Mouse (Mus musculus) embryonic facial prominence, embryonic 14.5 days (tissue): ENCODE data around the gene Nr2e3. TPM values are rescaled to one million over a fixed set of nuclear protein-coding genes. Genes with fewer than 3 reads are reported as not detected.

Experiments
- ATAC-seq: fragments of 200-750 bp; cut with Nextera tagmentation; 2 replicates; pipeline ENCODE4 v1.8.0; 2017; ENCODE audit warnings: low read depth, moderate number of reproducible peaks, moderate TSS enrichment
- DNase-seq: peaks from one replicate; pipeline ENCODE4 v3.0.0-alpha.2; 2015; ENCODE audit warnings: low spot score
- H3K27ac ChIP-seq: fragments of 300-500 bp; sonication (generic); replicated peaks from 2 replicates; pipeline ENCODE4 v1.5.1; 2014; ENCODE audit warnings: low read depth, mild to moderate bottlenecking, low read length, moderate library complexity
- H3K27me3 ChIP-seq: fragments of 300-500 bp; sonication (generic); replicated peaks from 2 replicates; pipeline ENCODE4 v1.6.1; 2014; ENCODE audit warnings: low read length; ENCODE audit not compliant: control insufficient read depth, insufficient read depth
- H3K36me3 ChIP-seq: fragments of 300-500 bp; sonication (generic); 2 replicates; pipeline ENCODE4 v1.6.1; 2014; ENCODE audit warnings: low read length, mixed read lengths; ENCODE audit not compliant: control insufficient read depth, insufficient read depth
- H3K4me1 ChIP-seq: fragments of 300-500 bp; sonication (generic); 2 replicates; pipeline ENCODE4 v1.6.1; 2014; ENCODE audit warnings: antibody characterized with exemption, low read length; ENCODE audit not compliant: control insufficient read depth, insufficient read depth
- H3K4me2 ChIP-seq: fragments of 300-500 bp; sonication (generic); 2 replicates; pipeline ENCODE4 v1.6.1; 2014; ENCODE audit warnings: low read depth, mild to moderate bottlenecking, low read length, moderate library complexity, mixed read lengths
- H3K4me3 ChIP-seq: fragments of 300-500 bp; sonication (generic); 2 replicates; pipeline ENCODE4 v1.5.1; 2014; ENCODE audit warnings: low read depth, mild to moderate bottlenecking, low read length
- H3K9ac ChIP-seq: fragments of 300-500 bp; sonication (generic); 2 replicates; pipeline ENCODE4 v1.6.1; 2014; ENCODE audit warnings: low read depth, mild to moderate bottlenecking, low read length, moderate library complexity, mixed read lengths
- H3K9me3 ChIP-seq: fragments of 300-500 bp; sonication (generic); 2 replicates; pipeline ENCODE4 v1.6.1; 2016; ENCODE audit warnings: low read length; ENCODE audit not compliant: control insufficient read depth
- WGBS: fragments of 180-500 bp; shearing (Covaris S2); extraction: QIAGEN DNeasy Blood & Tissue Kit; methylation state at CpG from one replicate; pipeline ENCODE4 v1.1.7; 2014; 5-methylcytosine and 5-hydroxymethylcytosine counted together
- polyA plus RNA-seq: library from polyadenylated mRNA; unstranded; fragments of >200 nt; fragmentation: Nextera tagmentation; extraction: Ambion mirVana; gene quantifications from 2 replicates; pipeline ENCODE4 v1.2.1, GENCODE M21; 2014

The Nr2e3 gene
- polyA plus RNA-seq, 1 experiment from 2014 or later, result 0.60 TPM

DNA sequence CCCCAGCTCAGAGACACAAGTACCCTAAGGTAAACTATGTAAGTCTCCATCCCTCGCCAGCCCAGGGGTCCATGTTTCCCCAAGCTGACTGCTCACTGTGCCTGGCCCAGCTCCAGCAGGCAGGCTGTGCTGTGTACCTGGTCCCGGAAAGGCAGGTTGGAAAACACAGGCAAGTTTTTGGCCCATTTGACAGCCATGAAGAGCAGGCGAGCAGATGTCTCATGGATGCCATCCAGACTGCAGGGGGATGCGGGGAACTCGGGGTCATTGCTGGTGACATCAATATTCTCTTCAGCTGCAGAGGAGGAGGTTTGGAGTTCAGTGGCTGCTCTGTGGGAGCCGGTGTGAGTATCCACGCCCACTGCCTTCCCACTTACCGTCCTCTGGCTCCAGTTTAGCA lies 12.2 kb downstream of the Nr2e3 start:
- Histone ChIP-seq H3K27me3 (no peaks in the 10 kb centered on the region), H3K9ac (no peak overlapping the region), H3K9me3 (no peaks in the 10 kb centered on the region), H3K27ac (no peak overlapping the region), H3K4me2 (no peak overlapping the region), H3K36me3 (no peaks in the 10 kb centered on the region), H3K4me1 (no peaks in the 10 kb centered on the region), H3K4me3 (no peak overlapping the region)
- WGBS, result 59% methylated on average over 8 of the region's 8 CpGs
- DNase-seq (no peak), ATAC-seq (no peak)

DNA sequence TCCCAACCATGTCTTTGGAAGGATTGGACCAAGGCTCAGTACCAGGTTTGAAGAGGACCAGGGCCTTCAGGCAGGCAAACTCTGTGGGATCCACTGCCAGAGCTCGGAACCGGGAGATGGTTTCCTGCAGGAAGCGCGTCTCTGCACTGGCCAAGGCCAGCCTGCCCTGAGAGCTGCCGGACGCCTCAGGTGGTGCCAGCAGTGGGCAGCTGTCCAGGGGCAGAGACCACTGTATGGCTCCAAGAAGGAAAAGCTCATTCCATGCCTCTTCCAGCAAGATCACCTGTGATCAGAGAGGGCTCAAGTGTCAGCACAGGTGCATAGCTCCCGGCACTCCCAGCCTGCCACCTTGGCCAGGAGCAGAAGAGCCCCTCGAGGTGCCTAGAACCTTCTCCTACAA lies 13.2 kb downstream of the Nr2e3 start:
- ATAC-seq (no peak), DNase-seq (no peak)
- H3K4me1 ChIP-seq, result no peaks in the 10 kb centered on the region
- H3K9ac ChIP-seq, result no peak overlapping the region
- H3K4me3 ChIP-seq, result no peak overlapping the region
- no peaks in the 10 kb centered on the region for H3K36me3 ChIP-seq
- H3K27ac ChIP-seq, result no peak overlapping the region
- no peaks in the 10 kb centered on the region for H3K9me3 ChIP-seq
- 81% methylated on average over 8 of the region's 8 CpGs for WGBS
- H3K4me2 ChIP-seq, result no peak overlapping the region
- H3K27me3 ChIP-seq, result no peaks in the 10 kb centered on the region

DNA sequence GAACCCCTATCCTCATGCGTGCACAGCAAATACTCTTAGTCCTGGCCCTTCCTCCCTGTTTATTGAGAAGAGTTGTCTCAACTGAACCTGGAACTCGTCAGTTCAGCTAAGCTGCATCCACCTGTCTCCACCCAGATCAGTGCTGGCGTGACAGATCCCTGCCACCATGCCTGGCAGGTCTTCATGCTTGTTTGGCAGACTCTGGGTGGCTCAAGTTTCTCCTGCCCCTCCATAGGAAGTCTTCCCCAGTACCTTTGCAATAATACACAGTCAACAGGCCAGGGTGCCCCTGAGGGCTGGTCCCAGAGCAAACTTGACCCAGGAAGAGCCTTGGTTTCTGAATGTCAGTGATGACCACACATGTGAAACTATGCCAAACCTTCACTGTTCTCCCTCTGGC lies 15.2 kb downstream of the Nr2e3 start:
- ATAC-seq (no peak), DNase-seq (no peak)
- H3K27ac ChIP-seq, result no peak overlapping the region
- H3K9ac ChIP-seq, result no peak overlapping the region
- WGBS, result 54% methylated on average over 3 of the region's 3 CpGs
- H3K27me3 ChIP-seq, result no peaks in the 10 kb centered on the region
- no peaks in the 10 kb centered on the region for H3K36me3 ChIP-seq
- no peak overlapping the region for H3K4me3 ChIP-seq
- H3K9me3 ChIP-seq, result no peaks in the 10 kb centered on the region
- H3K4me2 ChIP-seq, result no peak overlapping the region
- H3K4me1 ChIP-seq, result no peaks in the 10 kb centered on the region

DNA sequence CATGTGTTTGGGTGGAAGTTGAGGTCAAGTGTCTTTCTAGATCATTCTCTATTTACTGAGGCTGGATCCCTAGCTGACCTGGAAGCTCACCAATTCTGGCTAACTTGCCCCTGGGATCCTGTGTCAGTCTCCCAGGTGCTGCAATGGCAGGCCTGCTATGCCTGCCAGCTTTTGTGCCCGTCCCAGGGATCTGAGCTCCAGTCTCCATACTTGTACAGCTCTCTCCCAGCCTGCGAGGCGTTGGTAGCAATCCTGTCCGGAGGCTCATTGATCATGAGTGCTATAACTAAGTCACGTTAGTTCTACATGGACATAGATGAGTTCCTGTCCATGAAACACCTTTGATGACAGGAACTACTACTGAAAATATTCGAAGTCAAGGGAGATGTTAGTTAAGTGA lies 16.6 kb downstream of the Nr2e3 start:
- Histone ChIP-seq H3K27me3 (no peaks in the 10 kb centered on the region), H3K4me1 (no peaks in the 10 kb centered on the region), H3K4me2 (no peak overlapping the region), H3K4me3 (no peak overlapping the region), H3K9ac (no peak overlapping the region), H3K9me3 (no peaks in the 10 kb centered on the region), H3K36me3 (no peaks in the 10 kb centered on the region), H3K27ac (no peak overlapping the region)
- no peak for DNase-seq
- 88% methylated on average over 6 of the region's 6 CpGs for WGBS
- no peak for ATAC-seq

DNA sequence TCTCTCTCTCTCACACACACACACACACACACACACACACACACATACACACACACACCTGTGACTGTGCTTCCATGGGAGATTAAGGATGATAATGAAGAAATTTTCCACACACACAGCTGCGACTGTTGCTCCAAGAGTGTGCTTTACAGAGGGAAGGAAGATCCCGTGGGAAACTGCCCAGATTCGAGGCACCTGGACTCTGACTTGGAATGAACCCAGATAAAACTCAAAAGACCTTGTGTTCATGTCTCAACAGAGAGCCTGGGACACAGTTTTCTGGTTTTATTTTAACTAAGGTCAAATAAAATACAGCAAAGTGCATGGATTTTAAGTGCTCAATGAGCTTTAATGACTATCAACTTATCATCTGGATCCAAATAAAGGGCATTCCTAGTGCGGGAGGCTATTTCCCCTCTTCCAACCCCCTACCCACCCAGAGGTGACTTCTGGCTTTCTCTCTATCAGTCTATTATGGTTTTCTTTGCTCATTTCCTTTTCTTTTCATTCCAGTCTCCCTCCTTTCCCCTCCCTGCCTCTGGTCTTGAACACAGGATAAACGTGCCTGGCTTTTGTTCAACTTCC lies 17.9 kb downstream of the Nr2e3 start:
- no peak overlapping the region for H3K4me3 ChIP-seq
- no peaks in the 10 kb centered on the region for H3K9me3 ChIP-seq
- 36% methylated on average over 5 of the region's 5 CpGs for WGBS
- no peaks in the 10 kb centered on the region for H3K36me3 ChIP-seq
- no peaks in the 10 kb centered on the region for H3K4me1 ChIP-seq
- peak; percentile 67 for DNase-seq
- H3K27me3 ChIP-seq, result no peaks in the 10 kb centered on the region
- no peak overlapping the region for H3K9ac ChIP-seq
- no peak overlapping the region for H3K4me2 ChIP-seq
- H3K27ac ChIP-seq, result no peak overlapping the region
- no peak for ATAC-seq

DNA sequence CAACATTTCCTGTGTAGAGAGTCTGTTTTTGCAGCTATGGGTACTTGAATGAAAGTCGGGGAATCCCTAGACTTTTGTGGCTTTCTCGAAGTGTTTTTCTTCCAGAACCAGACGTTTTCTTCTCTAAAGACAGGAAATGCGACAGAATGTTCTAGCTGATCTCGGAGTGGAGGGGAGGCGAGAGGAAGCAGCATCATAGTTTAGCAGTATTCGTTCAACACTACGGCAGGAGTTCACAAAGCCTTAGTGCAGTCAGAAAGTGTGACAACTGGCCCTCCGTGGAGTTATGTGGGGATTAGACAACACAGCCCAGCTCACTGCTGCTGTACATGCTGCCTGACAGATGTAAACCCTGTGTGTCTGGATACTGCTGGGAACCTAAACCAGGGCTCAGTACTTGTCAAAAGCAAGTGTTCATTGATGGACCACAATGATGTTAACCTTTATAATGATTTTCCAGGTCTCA lies 18.5 kb downstream of the Nr2e3 start:
- Histone ChIP-seq H3K4me2 (no peak overlapping the region), H3K9me3 (no peaks in the 10 kb centered on the region), H3K36me3 (no peaks in the 10 kb centered on the region), H3K9ac (no peak overlapping the region), H3K4me3 (no peak overlapping the region), H3K27me3 (no peaks in the 10 kb centered on the region), H3K27ac (no peak overlapping the region; the same call in 1 of the 2 replicates), H3K4me1 (no peaks in the 10 kb centered on the region)
- peak; percentile 77 for DNase-seq
- ATAC-seq, result peak; percentile 70; the same call in 1 of the 2 replicates
- WGBS, result 45% methylated on average over 9 of the region's 9 CpGs

DNA sequence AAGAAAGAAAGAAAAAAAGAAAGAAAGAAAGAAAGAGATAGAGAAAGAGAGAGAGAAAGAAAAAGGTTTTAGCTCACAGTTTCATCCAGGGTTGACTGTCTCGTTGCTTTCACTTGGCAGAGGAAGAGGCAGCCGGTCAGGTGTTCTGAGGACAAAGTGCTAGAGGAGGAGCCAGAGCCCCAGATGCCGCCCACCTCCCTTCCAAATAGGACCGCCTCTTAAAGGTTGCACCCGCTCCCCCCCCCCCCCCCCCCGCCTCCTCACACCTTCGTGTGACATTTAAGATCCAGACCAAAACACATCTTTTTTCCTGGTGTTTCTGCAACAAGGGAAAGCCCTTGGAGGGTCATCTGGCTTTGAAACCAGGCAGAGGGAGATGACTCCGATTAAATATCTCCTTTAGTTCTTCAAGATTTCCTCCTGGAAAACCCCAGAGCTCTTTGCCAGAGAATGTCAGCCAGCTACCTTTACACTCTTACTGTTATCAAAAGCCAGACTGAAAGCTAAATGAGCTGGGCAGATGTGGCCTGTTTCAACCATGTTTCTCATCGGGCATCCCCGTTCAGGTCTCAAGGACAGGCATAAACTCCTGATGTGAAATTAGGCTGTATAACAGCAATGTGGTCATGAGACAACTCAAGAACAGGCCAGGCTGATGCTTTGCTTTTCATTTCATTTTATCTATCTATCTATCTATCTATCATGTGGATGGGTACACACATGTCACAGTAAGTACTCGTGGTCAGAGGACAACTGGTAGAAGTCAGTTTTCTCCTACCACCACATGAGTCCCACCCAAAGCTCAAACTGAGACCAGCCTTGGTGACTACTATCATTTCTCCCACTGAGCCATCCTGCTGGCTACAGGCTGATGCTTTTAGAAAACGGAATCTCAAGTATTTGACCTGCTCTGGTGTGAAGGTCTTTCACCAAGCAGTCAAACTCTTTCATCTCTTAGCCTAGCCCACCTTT lies 19.3 kb downstream of the Nr2e3 start:
- ATAC-seq, result no peak
- Histone ChIP-seq H3K27me3 (no peaks in the 10 kb centered on the region), H3K27ac (no peak overlapping the region), H3K9me3 (no peaks in the 10 kb centered on the region), H3K36me3 (no peaks in the 10 kb centered on the region), H3K4me2 (no peak overlapping the region), H3K9ac (no peak overlapping the region), H3K4me1 (no peaks in the 10 kb centered on the region), H3K4me3 (no peak overlapping the region)
- WGBS, result 69% methylated on average over 9 of the region's 12 CpGs
- DNase-seq, result no peak

DNA sequence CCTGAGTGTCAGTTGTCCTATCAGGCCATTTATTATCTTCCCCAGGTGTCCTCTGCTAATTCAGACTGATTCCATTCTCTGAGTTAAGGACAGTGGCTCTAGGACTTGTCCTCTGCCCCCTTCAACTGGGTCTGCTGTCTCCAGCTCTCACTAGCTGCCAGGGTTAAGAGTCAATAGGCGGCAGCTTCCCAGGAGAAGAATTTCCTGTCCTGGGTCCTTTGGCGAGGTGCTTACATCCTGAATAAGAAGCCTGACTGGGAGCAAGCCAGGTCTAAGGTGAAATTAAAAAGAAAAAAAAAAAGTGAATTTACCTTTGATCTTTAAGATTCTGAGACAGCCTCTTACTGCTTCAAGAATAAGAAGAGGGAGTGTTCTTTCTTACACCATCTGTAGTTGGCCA lies 20.8 kb downstream of the Nr2e3 start:
- no peak for DNase-seq
- 55% methylated on average over 2 of the region's 2 CpGs for WGBS

More for the DNA sequence above, 20.8 kb downstream of the Nr2e3 start:
- Histone ChIP-seq H3K4me2 (no peak overlapping the region), H3K27ac (no peak overlapping the region), H3K4me3 (no peak overlapping the region), H3K4me1 (no peaks in the 10 kb centered on the region), H3K27me3 (no peaks in the 10 kb centered on the region), H3K36me3 (no peaks in the 10 kb centered on the region), H3K9me3 (no peaks in the 10 kb centered on the region), H3K9ac (no peak overlapping the region)
- no peak for ATAC-seq
